Mouse (Mus musculus) lung, postnatal 0 days (tissue): Measurements from ENCODE around the gene Adcy6. TPM values are rescaled to one million over a fixed set of nuclear protein-coding genes. Genes with fewer than 3 reads are reported as not detected.

Experiments
- ATAC-seq: fragments of 200-750 bp; cut with Nextera tagmentation; 2 replicates; pipeline ENCODE4 v1.8.0; 2017; ENCODE audit warnings: moderate library complexity
- DNase-seq: peaks from one replicate; pipeline ENCODE4 v3.0.0-alpha.2; 2016; ENCODE audit warnings: low spot score
- H3K27ac ChIP-seq: fragments of 300-500 bp; sonication (generic); 2 replicates; pipeline ENCODE4 v1.5.1; 2014; ENCODE audit warnings: antibody characterized with exemption, mild to moderate bottlenecking, low read length, mixed read lengths
- H3K27me3 ChIP-seq: fragments of 300-500 bp; sonication (generic); replicated peaks from 2 replicates; pipeline ENCODE4 v1.6.1; 2014; ENCODE audit warnings: low read length, mixed read lengths; ENCODE audit not compliant: insufficient read depth
- H3K36me3 ChIP-seq: fragments of 300-500 bp; sonication (generic); 2 replicates; pipeline ENCODE4 v1.6.1; 2014; ENCODE audit warnings: low read length, mixed read lengths; ENCODE audit not compliant: insufficient read depth
- H3K4me1 ChIP-seq: fragments of 300-500 bp; sonication (generic); 2 replicates; pipeline ENCODE4 v1.6.1; 2014; ENCODE audit warnings: antibody characterized with exemption, low read depth, low read length, mixed read lengths; ENCODE audit not compliant: insufficient read depth
- H3K4me2 ChIP-seq: fragments of 300-500 bp; sonication (generic); replicated peaks from 2 replicates; pipeline ENCODE4 v1.6.1; 2014; ENCODE audit warnings: low read depth, mild to moderate bottlenecking, low read length, moderate library complexity, mixed read lengths
- H3K4me3 ChIP-seq: fragments of 300-500 bp; sonication (generic); 2 replicates; pipeline ENCODE4 v1.5.1; 2014; ENCODE audit warnings: low read depth, low read length
- H3K9ac ChIP-seq: fragments of 300-500 bp; sonication (generic); replicated peaks from 2 replicates; pipeline ENCODE4 v1.6.1; 2014; ENCODE audit warnings: low read depth, mild to moderate bottlenecking
- H3K9me3 ChIP-seq: fragments of 300-500 bp; sonication (generic); 2 replicates; pipeline ENCODE4 v1.6.1; 2016; ENCODE audit warnings: low read length, mixed read lengths
- CTCF ChIP-seq: IDR thresholded peaks from 2 replicates; pipeline ENCODE4 v1.5.1; 2016; ENCODE audit warnings: antibody characterized with exemption, mild to moderate bottlenecking
- EP300 ChIP-seq: IDR thresholded peaks from 2 replicates; pipeline ENCODE4 v1.6.1; 2016; ENCODE audit warnings: antibody characterized with exemption, mild to moderate bottlenecking, control low read depth
- WGBS: fragments of 180-500 bp; shearing (Covaris S2); extraction: QIAGEN DNeasy Blood & Tissue Kit; methylation state at CpG from one replicate; pipeline ENCODE4 v1.1.7; 2014; 5-methylcytosine and 5-hydroxymethylcytosine counted together
- polyA plus RNA-seq: library from polyadenylated mRNA; unstranded; fragments of >200 nt; fragmentation: Nextera tagmentation; extraction: Ambion mirVana; gene quantifications from 2 replicates; pipeline ENCODE4 v1.2.1, GENCODE M21; 2015

Gene Adcy6
- polyA plus RNA-seq, 1 experiment from 2014 or later: 9.2 TPM

DNA sequence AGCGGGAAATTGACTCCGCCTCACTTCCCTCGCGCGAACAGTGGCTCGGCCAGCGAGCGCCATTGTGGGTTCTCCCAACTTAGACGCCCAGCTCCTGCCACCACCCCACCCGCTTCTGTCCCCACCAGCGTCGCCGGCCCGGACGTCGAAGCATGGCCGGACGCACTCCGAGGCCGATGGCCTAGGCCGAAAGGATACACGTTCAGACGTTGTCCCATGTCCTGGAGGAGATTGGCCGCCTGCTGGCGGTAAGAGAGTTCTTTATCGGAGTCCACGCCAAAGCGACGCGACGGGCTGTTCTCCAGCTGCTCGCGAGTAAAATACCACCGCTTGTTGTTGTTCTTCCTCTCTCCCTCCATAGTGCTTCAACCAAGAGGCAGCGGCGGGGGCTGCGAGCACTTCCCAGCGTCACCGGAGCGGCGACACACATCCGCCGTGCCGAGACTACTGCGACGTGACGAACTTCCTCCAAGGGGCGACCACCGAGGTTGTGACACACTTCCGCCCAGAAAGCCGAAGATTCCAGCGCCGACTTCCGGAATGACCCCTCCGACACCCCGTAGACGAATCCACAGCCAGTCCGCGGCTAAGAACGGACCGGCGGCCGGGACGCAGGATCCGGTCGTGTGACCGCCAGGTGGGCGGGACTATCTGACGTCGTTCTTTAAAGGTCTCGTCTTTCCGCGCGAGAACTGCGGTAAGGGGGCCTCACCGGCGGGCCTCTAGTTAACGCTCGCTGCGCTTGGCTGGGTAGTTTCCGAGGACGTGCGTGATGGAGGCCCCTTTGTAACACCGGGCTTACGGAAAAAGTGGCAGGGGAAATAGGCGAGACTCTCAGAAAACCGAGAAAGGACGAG lies 42.4 kb downstream of the Adcy6 start:
- Histone ChIP-seq H3K9ac (peak overlapping the region; percentile 91), H3K4me3 (peak overlapping the region; percentile 88), H3K27me3 (no peaks in the 10 kb centered on the region), H3K27ac (peak overlapping the region; percentile 99), H3K9me3 (no peaks in the 10 kb centered on the region), H3K4me2 (peak overlapping the region; percentile 81), H3K4me1 (peaks cover 11% of the 10 kb centered on the region; the same call in 1 of the 2 replicates), H3K36me3 (no peaks in the 10 kb centered on the region)
- ATAC-seq (peak; percentile 96), DNase-seq (peak; percentile 99)
- TF ChIP-seq CTCF: peak; percentile 55
- peak; percentile 92 for TF ChIP-seq EP300
- WGBS: under 1% methylated on average over 88 of the region's 88 CpGs

DNA sequence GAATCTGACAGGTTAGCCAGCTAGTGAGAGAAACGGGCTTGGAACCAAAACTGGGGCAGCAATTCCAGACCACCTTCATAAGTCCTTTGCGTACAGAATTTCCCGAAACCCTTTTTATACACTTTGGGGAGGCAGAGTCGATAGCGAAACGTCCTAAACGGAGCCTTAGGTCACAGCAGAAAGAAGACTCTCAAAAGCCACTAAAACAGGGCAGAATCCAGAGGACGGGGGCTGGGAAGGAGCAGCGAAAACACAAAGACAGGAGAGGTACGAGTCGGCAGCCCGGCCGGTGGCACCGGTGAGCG lies 43.0 kb downstream of the Adcy6 start:
- peak overlapping the region; percentile 88 for H3K4me3 ChIP-seq
- ATAC-seq (no peak), DNase-seq (no peak)
- TF ChIP-seq CTCF (no peak), EP300 (no peak)
- peaks cover 11% of the 10 kb centered on the region; the same call in 1 of the 2 replicates for H3K4me1 ChIP-seq
- peak overlapping the region; percentile 99 for H3K27ac ChIP-seq
- WGBS: under 1% methylated on average over 15 of the region's 15 CpGs
- no peaks in the 10 kb centered on the region for H3K9me3 ChIP-seq
- H3K9ac ChIP-seq: peak overlapping the region; percentile 91
- peak overlapping the region; percentile 81 for H3K4me2 ChIP-seq
- no peaks in the 10 kb centered on the region for H3K36me3 ChIP-seq
- no peaks in the 10 kb centered on the region for H3K27me3 ChIP-seq

DNA sequence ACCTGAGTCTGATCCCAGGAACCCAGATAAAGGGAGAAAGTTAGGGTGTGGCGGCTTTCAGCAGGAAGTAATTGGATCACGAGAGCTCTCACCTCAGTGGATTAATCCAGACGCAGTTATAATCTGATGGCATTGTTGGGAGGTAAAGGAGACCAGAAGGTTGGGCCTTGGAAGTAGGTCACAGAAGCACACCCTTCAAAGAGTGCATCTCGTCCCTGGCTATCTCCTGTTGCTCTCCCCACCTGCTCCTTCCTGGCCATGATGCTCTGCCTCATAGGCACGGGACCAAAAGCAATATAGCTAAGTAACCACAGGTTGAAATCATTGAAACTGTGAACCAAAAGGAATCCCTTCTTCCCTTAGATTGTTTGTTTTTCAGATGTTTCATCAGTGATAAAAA lies 52.7 kb downstream of the Adcy6 start:
- peaks cover 20% of the 10 kb centered on the region; the same call in 1 of the 2 replicates for H3K36me3 ChIP-seq
- H3K4me3 ChIP-seq: no peak overlapping the region
- H3K4me1 ChIP-seq: no peaks in the 10 kb centered on the region
- DNase-seq (no peak), ATAC-seq (no peak)
- H3K27ac ChIP-seq: no peak overlapping the region
- no peak overlapping the region for H3K4me2 ChIP-seq
- no peaks in the 10 kb centered on the region for H3K9me3 ChIP-seq
- no peak for TF ChIP-seq CTCF
- no peak for TF ChIP-seq EP300
- no peak overlapping the region for H3K9ac ChIP-seq
- no peaks in the 10 kb centered on the region for H3K27me3 ChIP-seq
- WGBS: 92% methylated on average over 5 of the region's 5 CpGs

DNA sequence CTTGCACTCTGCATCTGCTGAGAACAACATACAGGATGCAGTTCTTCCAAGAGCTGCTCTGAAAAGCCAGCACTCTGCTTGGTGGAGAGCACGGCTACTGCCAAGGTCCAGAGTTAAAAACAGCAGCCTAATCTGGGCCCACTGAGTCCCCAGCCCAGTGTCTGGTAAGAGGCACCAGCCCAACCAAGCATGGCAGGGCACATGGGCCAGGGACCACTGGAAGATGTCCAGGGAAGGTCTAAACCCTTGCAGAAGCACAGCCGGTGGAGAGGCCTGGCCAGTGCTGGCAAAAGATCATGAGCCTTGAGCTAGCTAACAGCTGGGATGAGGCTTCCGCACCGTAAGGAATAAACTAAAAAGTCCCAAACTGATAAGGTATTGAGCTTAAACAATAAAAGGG lies 54.0 kb downstream of the Adcy6 start:
- Histone ChIP-seq H3K27me3 (no peaks in the 10 kb centered on the region), H3K9ac (no peak overlapping the region), H3K36me3 (peaks cover 27% of the 10 kb centered on the region; the same call in 1 of the 2 replicates), H3K27ac (no peak overlapping the region), H3K4me3 (no peak overlapping the region), H3K4me2 (no peak overlapping the region), H3K4me1 (no peaks in the 10 kb centered on the region), H3K9me3 (no peaks in the 10 kb centered on the region)
- WGBS: 89% methylated on average over 4 of the region's 4 CpGs
- no peak for TF ChIP-seq CTCF
- TF ChIP-seq EP300: no peak
- ATAC-seq: no peak
- no peak for DNase-seq

DNA sequence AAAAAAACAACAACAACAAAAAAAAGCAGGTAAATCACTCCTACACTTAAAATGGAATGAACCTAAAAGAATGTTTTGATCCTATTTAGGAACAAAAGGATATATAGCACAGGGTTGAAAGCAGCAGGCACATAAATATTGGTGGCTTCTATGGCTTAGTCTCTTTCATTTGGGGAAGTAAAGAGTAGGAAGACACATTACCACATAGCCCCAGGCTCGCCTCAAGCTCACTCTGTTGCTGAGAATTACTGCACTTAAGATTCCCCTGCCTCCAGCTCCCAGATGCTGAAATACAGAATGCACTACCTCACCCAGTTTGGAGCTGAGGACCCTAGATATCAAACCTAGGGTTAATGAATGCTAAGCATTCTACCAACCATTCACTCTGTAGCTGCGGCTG lies 57.1 kb downstream of the Adcy6 start:
- no peaks in the 10 kb centered on the region for H3K9me3 ChIP-seq
- 84% methylated on average over 2 of the region's 2 CpGs for WGBS
- peaks cover 26% of the 10 kb centered on the region; the same call in 1 of the 2 replicates for H3K36me3 ChIP-seq

DNA sequence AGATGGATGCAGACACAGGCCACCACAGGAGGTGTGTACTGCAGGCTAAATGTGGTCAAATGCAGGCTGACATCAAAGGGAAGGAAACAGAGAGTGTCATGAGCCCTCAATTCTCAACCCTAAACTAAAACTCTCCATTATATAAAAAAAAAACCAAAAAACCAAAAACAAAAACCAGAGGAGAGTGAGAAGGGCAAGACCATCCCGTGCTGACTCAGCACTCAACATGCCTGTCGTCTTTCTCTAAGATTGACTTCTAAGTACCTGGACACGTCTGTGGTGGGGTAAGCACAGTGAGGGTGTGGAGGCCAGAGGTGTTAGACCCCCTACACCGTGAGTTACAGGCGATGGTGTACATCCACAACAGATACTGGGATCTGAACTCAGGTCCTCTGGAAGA lies 63.0 kb downstream of the Adcy6 start:
- H3K36me3 ChIP-seq: peaks cover 38% of the 10 kb centered on the region
- ATAC-seq (no peak), DNase-seq (no peak)
- no peaks in the 10 kb centered on the region for H3K27me3 ChIP-seq
- 88% methylated on average over 5 of the region's 5 CpGs for WGBS
- H3K4me2 ChIP-seq: no peak overlapping the region
- no peaks in the 10 kb centered on the region for H3K9me3 ChIP-seq
- no peaks in the 10 kb centered on the region for H3K4me1 ChIP-seq
- no peak overlapping the region for H3K9ac ChIP-seq
- no peak for TF ChIP-seq EP300
- no peak for TF ChIP-seq CTCF
- no peak overlapping the region for H3K4me3 ChIP-seq
- H3K27ac ChIP-seq: no peak overlapping the region

More for the DNA sequence above, 57.1 kb downstream of the Adcy6 start:
- no peak for TF ChIP-seq CTCF
- TF ChIP-seq EP300: no peak
- H3K9ac ChIP-seq: no peak overlapping the region
- H3K4me3 ChIP-seq: no peak overlapping the region
- no peak for ATAC-seq
- H3K4me2 ChIP-seq: no peak overlapping the region
- no peak overlapping the region for H3K27ac ChIP-seq
- no peak for DNase-seq
- H3K27me3 ChIP-seq: no peaks in the 10 kb centered on the region
- no peaks in the 10 kb centered on the region for H3K4me1 ChIP-seq
